Mouse (Mus musculus): Measurements from ENCODE around the gene Plekhs1.

- TF ChIP-seq CTCF (IDR thresholded peaks at IDR 0.05; ENCODE audit: low read depth, low read length), result no peak
- TF ChIP-seq POLR2A (IDR thresholded peaks at IDR 0.05; ENCODE audit: insufficient read depth, low read length), result no peak
- no peak for TF ChIP-seq EP300 (IDR thresholded peaks at IDR 0.05; ENCODE audit: insufficient read depth, low read depth, low read length)
These were observed 1.2 kb upstream of the Plekhs1 start for GRCm38 (mm10) chr19:56460241-56460640.
